Mouse (Mus musculus) MEL (cell line): ENCODE data around the gene Pfkfb3. TPM values are rescaled to one million over a fixed set of nuclear protein-coding genes. Genes with fewer than 3 reads are reported as not detected.

Source experiments
- DNase-seq: peaks from one replicate; pipeline ENCODE4 v3.0.0; 2011; ENCODE audit warnings: low read depth, low spot score
- H3K27ac ChIP-seq: 2 replicates; pipeline ENCODE4 v1.5.1; 2012; ENCODE audit warnings: low read depth, mild to moderate bottlenecking, control low read depth, low read length, moderate library complexity; ENCODE audit not compliant: control insufficient read depth
- H3K27me3 ChIP-seq, 2 experiments: fragments of 150-350 bp in 1 of 2; sonication (generic) in 1 of 2; 2 replicates each; pipeline ENCODE4 v1.6.1; 2012; ENCODE audit warnings: low read length in 2 of 2, mild to moderate bottlenecking in 2 of 2, improper control_type of control experiment in 1 of 2, moderate library complexity in 1 of 2; ENCODE audit not compliant: insufficient read depth in 2 of 2, control insufficient read depth in 1 of 2
- H3K36me3 ChIP-seq, 2 experiments: 2 replicates each; pipeline ENCODE4 v1.6.1; 2012 to 2014; ENCODE audit warnings: low read length in 2 of 2, improper control_type of control experiment in 1 of 2, inconsistent platforms in 1 of 2, mild to moderate bottlenecking in 1 of 2; ENCODE audit not compliant: insufficient read depth in 2 of 2, control insufficient read depth in 1 of 2
- H3K4me1 ChIP-seq, 2 experiments: fragments of 150-350 bp in 1 of 2; sonication (generic) in 1 of 2; 2 replicates each; pipeline ENCODE4 v1.6.1; 2012; ENCODE audit warnings: low read length in 2 of 2, improper control_type of control experiment in 1 of 2, mild to moderate bottlenecking in 1 of 2; ENCODE audit not compliant: insufficient read depth in 2 of 2, control insufficient read depth in 1 of 2
- H3K4me3 ChIP-seq, 2 experiments: fragments of 150-350 bp in 1 of 2; sonication (generic) in 1 of 2; 2 replicates each; pipeline ENCODE4 v1.5.1; 2012; ENCODE audit warnings: low read depth in 2 of 2, low read length in 2 of 2, mild to moderate bottlenecking in 2 of 2, moderate library complexity in 2 of 2, control low read depth in 1 of 2, improper control_type of control experiment in 1 of 2; ENCODE audit not compliant: control insufficient read depth in 1 of 2, insufficient read depth in 1 of 2
- H3K79me2 ChIP-seq: 2 replicates; pipeline ENCODE4 v1.6.1; 2012; ENCODE audit warnings: mild to moderate bottlenecking, low read length, moderate library complexity; ENCODE audit not compliant: control insufficient read depth, poor library complexity, insufficient read depth
- H3K9ac ChIP-seq: 2 replicates; pipeline ENCODE4 v1.6.1; 2012; ENCODE audit warnings: low read depth, mild to moderate bottlenecking, control low read depth, low read length, moderate library complexity; ENCODE audit not compliant: control insufficient read depth, poor library complexity, severe bottlenecking
- H3K9me3 ChIP-seq: fragments of 150-350 bp; sonication (generic); replicated peaks from 2 replicates; pipeline ENCODE4 v1.6.1; 2012; ENCODE audit warnings: mild to moderate bottlenecking, low read length, improper control_type of control experiment, moderate library complexity; ENCODE audit not compliant: insufficient read depth
- BHLHE40 ChIP-seq: IDR thresholded peaks from 2 replicates; pipeline ENCODE4 v1.6.1; 2012; ENCODE audit warnings: low read depth, mild to moderate bottlenecking, inconsistent platforms, low read length, improper control_type of control experiment, borderline replicate concordance
- CHD1 ChIP-seq: IDR thresholded peaks from 2 replicates; pipeline ENCODE4 v1.6.1; 2012; ENCODE audit warnings: low read depth, mild to moderate bottlenecking, inconsistent platforms, low read length, improper control_type of control experiment
- CHD2 ChIP-seq: IDR thresholded peaks from 2 replicates; pipeline ENCODE4 v1.6.1; 2011; ENCODE audit warnings: low read length, improper control_type of control experiment
- CTCF ChIP-seq, 3 experiments: IDR thresholded peaks in 2 of 3; conservative IDR thresholded peaks in 1 of 3; 2 replicates each; pipeline ENCODE4 v1.5.1; 2011 to 2012; ENCODE audit warnings: low read length in 3 of 3, low read depth in 2 of 3, mild to moderate bottlenecking in 2 of 3, improper control_type of control experiment in 1 of 3, inconsistent platforms in 1 of 3, mixed read lengths in 1 of 3, moderate library complexity in 1 of 3; ENCODE audit not compliant: control insufficient read depth in 1 of 3, insufficient read depth in 1 of 3, poor library complexity in 1 of 3, severe bottlenecking in 1 of 3
- E2F4 ChIP-seq: IDR thresholded peaks from 2 replicates; pipeline ENCODE4 v1.6.1; 2011; ENCODE audit warnings: low read depth, low read length, improper control_type of control experiment, borderline replicate concordance
- ELF1 ChIP-seq: IDR thresholded peaks from 2 replicates; pipeline ENCODE4 v1.6.1; 2014; ENCODE audit warnings: low read depth, mild to moderate bottlenecking, inconsistent platforms, low read length, improper control_type of control experiment, moderate library complexity
- GABPA ChIP-seq: IDR thresholded peaks from 2 replicates; pipeline ENCODE4 v1.6.1; 2012; ENCODE audit warnings: low read depth, mild to moderate bottlenecking, inconsistent platforms, low read length, improper control_type of control experiment, moderate library complexity
- GATA1 ChIP-seq: IDR thresholded peaks from 2 replicates; pipeline ENCODE4 v1.6.1; 2011; ENCODE audit warnings: low read depth, low read length, improper control_type of control experiment
- MAFK ChIP-seq: IDR thresholded peaks from 2 replicates; pipeline ENCODE4 v1.6.1; 2011; ENCODE audit warnings: low read depth, mild to moderate bottlenecking, low read length, improper control_type of control experiment, borderline replicate concordance
- MAX ChIP-seq: IDR thresholded peaks from 2 replicates; pipeline ENCODE4 v1.6.1; 2011; ENCODE audit warnings: low read length, improper control_type of control experiment
- MAZ ChIP-seq: IDR thresholded peaks from 2 replicates; pipeline ENCODE4 v1.6.1; 2012; ENCODE audit warnings: low read depth, mild to moderate bottlenecking, inconsistent platforms, low read length, improper control_type of control experiment
- MYC ChIP-seq: IDR thresholded peaks from 2 replicates; pipeline ENCODE4 v1.6.1; 2011; ENCODE audit warnings: low read depth, mild to moderate bottlenecking, low read length, improper control_type of control experiment, moderate library complexity
- NELFE ChIP-seq: IDR thresholded peaks from 2 replicates; pipeline ENCODE4 v1.6.1; 2011; ENCODE audit warnings: low read depth, low read length, improper control_type of control experiment
- POLR2A ChIP-seq, 2 experiments: IDR thresholded peaks; 2 replicates each; pipeline ENCODE4 v1.6.1; 2011 to 2012; ENCODE audit warnings: low read length in 2 of 2, mild to moderate bottlenecking in 2 of 2, control low read depth in 1 of 2, improper control_type of control experiment in 1 of 2, low read depth in 1 of 2, moderate library complexity in 1 of 2; ENCODE audit not compliant: control insufficient read depth in 1 of 2, insufficient read depth in 1 of 2, poor library complexity in 1 of 2
- POLR2AphosphoS2 ChIP-seq: IDR thresholded peaks from 2 replicates; pipeline ENCODE4 v1.6.1; 2011; ENCODE audit warnings: low read length, improper control_type of control experiment
- POLR2AphosphoS5 ChIP-seq: IDR thresholded peaks from 2 replicates; pipeline ENCODE4 v1.6.1; 2012; ENCODE audit warnings: low read depth, borderline replicate concordance, mild to moderate bottlenecking, inconsistent platforms, low read length, moderate library complexity, mixed read lengths
- RCOR1 ChIP-seq: IDR thresholded peaks from 2 replicates; pipeline ENCODE4 v1.6.1; 2012; ENCODE audit warnings: low read depth, mild to moderate bottlenecking, inconsistent platforms, low read length, improper control_type of control experiment
- SMC3 ChIP-seq: IDR thresholded peaks from 2 replicates; pipeline ENCODE4 v1.6.1; 2011; ENCODE audit warnings: low read depth, low read length, improper control_type of control experiment
- TBP ChIP-seq: IDR thresholded peaks from 2 replicates; pipeline ENCODE4 v1.8.0; 2011; ENCODE audit warnings: low read depth, low read length, improper control_type of control experiment
- TCF12 ChIP-seq: IDR thresholded peaks from 2 replicates; pipeline ENCODE4 v1.6.1; 2014; ENCODE audit warnings: low read depth, mild to moderate bottlenecking, inconsistent platforms, low read length, improper control_type of control experiment, moderate library complexity
- ZKSCAN1 ChIP-seq: IDR thresholded peaks from 2 replicates; pipeline ENCODE4 v1.6.1; 2012; ENCODE audit warnings: low read depth, mild to moderate bottlenecking, inconsistent platforms, low read length, improper control_type of control experiment, moderate library complexity
- ZMIZ1 ChIP-seq: IDR thresholded peaks from 2 replicates; pipeline ENCODE4 v1.6.1; 2012; ENCODE audit warnings: low read depth, mild to moderate bottlenecking, inconsistent platforms, low read length, improper control_type of control experiment, moderate library complexity
- polyA plus RNA-seq, 2 experiments: library from polyadenylated mRNA; stranded (reverse) in 1 of 2; unstranded in 1 of 2; fragments of >175 nt in 1 of 2; fragments of >200 nt in 1 of 2; gene quantifications; 2 replicates each; pipeline versions ENCODE4 v1.2.1 to v1.2.4; 2012; ENCODE audit warnings: low replicate concordance in 2 of 2, low read depth in 1 of 2; ENCODE audit not compliant: insufficient read length in 2 of 2, insufficient read depth in 1 of 2, missing spikeins in 1 of 2
- total RNA-seq: library from RNA; depleted of rRNA; stranded (reverse); fragments of 300-350 nt; gene quantifications from 2 replicates; pipeline ENCODE4 v1.2.3, GENCODE M21; 2012

The Pfkfb3 gene
- total and polyA plus RNA-seq, 3 experiments = 9.9 to 13.8 TPM; not detected in 1

- Histone ChIP-seq H3K79me2 (no peaks in the 10 kb centered on the region), H3K4me1 (no peaks in the 10 kb centered on the region), H3K27me3 (peaks cover 0 to 3% of the 10 kb centered on the region in 2 experiments; a peak in 1 of 4 replicates), H3K36me3 (no peaks in the 10 kb centered on the region; a peak in 1 of 4 replicates), H3K9me3 (no peaks in the 10 kb centered on the region), H3K9ac (no peak overlapping the region), H3K4me3 (no peak overlapping the region), H3K27ac (no peak overlapping the region)
- no peak for DNase-seq
- TF ChIP-seq MAFK (no peak), CTCF (IDR thresholded peaks at IDR 0.05 in 2 of 3, conservative IDR thresholded peaks at IDR 0.05 in 1 of 3; ENCODE audit: control insufficient read depth in 1 of 3, insufficient read depth in 1 of 3, low read depth in 2 of 3, low read length in 3 of 3, poor library complexity in 1 of 3, severe bottlenecking in 1 of 3) (no peak), SMC3 (no peak), MYC (no peak), MAX (no peak), E2F4 (no peak), POLR2AphosphoS2 (no peak), RCOR1 (no peak), POLR2A (IDR thresholded peaks at IDR 0.05; ENCODE audit: control insufficient read depth in 1 of 2, insufficient read depth in 1 of 2, low read depth in 1 of 2, low read length in 2 of 2, poor library complexity in 1 of 2) (no peak), CHD2 (no peak), NELFE (no peak), MAZ (no peak), CHD1 (no peak), GABPA (no peak), BHLHE40 (no peak), ELF1 (no peak), GATA1 (no peak), TBP (no peak)
Measured at GRCm38 (mm10) chr2:11566241-11566640, 12.4 kb upstream of the Pfkfb3 start.

GRCm38 (mm10) chr2:11564768-11565167, 10.9 kb upstream of the Pfkfb3 start:
- Histone ChIP-seq H3K9ac (no peak overlapping the region), H3K79me2 (no peaks in the 10 kb centered on the region), H3K4me1 (no peaks in the 10 kb centered on the region), H3K4me3 (no peak overlapping the region), H3K27me3 (peaks cover 0 to 4% of the 10 kb centered on the region in 2 experiments; a peak in 2 of 4 replicates), H3K36me3 (no peaks in the 10 kb centered on the region; a peak in 1 of 4 replicates), H3K27ac (no peak overlapping the region), H3K9me3 (no peaks in the 10 kb centered on the region)
- DNase-seq = no peak
- TF ChIP-seq CHD1 (no peak), CTCF (IDR thresholded peaks at IDR 0.05 in 2 of 3, conservative IDR thresholded peaks at IDR 0.05 in 1 of 3; ENCODE audit: control insufficient read depth in 1 of 3, insufficient read depth in 1 of 3, low read depth in 2 of 3, low read length in 3 of 3, poor library complexity in 1 of 3, severe bottlenecking in 1 of 3) (no peak), E2F4 (no peak), ZKSCAN1 (no peak), ZMIZ1 (no peak), TCF12 (no peak), POLR2AphosphoS5 (no peak)
